Mouse (Mus musculus): ENCODE results near the gene Gramd1c.

DNA sequence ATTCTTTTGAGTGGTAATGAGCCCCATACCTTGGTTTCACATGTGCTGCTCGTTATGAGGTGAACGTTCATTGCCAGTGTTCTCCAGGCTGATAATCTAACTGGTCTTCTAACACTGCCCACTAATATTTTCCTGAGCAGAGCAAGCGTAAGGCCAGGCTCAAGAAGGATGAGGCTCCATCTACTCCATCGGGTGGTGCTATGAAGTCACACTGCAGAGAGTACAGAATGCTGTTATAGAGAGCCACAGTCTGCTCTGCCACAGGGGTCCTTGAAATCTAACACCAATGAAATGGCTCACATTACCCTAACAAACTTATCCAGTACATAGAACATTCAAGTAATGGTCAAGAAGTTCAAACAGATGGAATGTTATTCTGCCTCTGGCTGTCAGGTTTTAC is 105.1 kb downstream of the Gramd1c start:
- TF ChIP-seq CTCF (IDR thresholded peaks at IDR 0.05; ENCODE audit: borderline replicate concordance, control insufficient read depth, extremely low read depth, insufficient read depth, low read length, poor library complexity) (no peak), POLR2A (IDR thresholded peaks at IDR 0.05; ENCODE audit: control insufficient read depth, extremely low read depth, insufficient read depth, low read length, poor library complexity) (no peak)
